Mouse (Mus musculus): ENCODE measurements around the gene Cdh22. TPM values are rescaled to one million over a fixed set of nuclear protein-coding genes. Genes with fewer than 3 reads are reported as not detected.

The Cdh22 gene
- total RNA-seq, 2 experiments from 2014 or later: 0.26 to 0.27 TPM

DNA sequence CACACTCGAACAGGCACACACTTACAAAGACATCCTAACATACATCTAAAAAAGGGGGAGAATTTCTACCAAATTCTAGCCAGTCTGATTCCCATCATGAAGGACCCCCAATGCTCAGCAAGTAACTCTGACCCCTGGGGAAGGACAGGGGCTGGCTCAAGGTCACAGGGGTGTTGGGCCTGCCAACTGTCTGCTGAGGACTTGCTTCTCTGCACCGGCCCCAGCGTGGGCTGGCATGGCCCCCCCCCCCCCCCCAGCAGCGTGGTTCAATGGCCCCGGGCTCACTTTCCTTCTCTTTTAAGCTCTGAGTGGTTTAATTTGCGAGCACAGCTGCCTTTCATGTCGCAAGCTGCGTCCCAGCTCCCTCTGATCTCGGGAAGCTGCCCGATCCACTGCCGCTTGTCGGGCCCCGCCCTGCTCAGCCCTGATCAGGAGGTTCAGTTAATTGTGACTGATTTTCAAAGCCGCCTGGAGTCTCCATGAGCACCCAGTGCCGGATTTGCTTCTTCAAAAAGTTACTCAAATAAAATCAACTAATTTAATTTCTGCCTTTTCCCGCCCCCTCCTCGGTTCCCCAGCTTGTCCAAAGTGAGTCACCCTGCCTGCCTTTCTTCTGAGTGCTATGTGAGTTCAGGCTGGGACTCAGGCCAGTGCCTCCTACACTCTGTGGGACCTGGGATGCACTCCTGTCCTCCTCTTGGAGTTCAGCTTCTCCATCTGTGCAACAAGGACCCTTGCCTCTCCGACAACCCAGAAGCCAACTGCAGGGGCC lies 67.8 kb downstream of the Cdh22 start:
- intact Hi-C loops (cut with DNase I): no loop called here
- no peak for DNase-seq

DNA sequence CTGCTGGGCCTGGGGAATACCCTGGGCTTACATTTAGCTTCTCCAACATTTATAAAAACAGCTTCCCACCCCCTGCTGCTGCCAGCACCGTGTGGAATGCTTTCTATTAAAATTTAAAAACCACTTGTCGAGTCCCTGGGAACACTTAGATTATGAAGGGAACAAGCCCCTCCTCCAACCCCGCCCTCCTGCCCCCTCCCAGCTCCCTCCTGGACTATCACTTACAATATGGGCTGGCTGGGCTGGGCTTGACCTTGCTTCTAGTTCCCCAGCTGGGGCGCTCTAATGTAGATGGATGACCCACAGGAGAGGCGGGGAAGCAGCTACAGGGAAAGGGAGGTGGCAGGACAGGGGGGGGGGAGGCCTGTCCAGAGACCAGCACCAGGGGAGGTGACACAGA lies 72.4 kb downstream of the Cdh22 start:
- DNase-seq: no peak
- intact Hi-C loops (cut with DNase I): no loop called here

DNA sequence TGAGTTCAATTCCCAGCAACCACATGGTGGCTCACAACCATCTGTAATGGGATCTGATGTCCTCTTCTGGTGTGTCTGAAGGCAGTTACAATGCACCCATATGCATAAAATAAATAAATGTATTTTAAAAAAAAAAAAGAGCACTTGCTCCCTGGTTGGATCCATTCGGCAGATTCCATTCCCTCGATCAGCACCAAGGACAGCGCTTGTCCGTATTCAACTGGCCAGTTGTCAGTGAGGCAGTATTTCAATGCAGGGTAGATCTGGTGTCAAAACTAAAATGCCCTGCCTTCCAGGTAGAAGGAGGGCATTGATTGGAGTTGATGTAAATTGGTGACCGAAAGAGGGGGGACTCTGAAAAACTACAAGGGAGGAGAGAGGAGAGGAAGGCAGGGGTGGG lies 74.2 kb downstream of the Cdh22 start:
- intact Hi-C loops (cut with DNase I): no loop called here
- DNase-seq: peak; percentile 59 to 72

DNA sequence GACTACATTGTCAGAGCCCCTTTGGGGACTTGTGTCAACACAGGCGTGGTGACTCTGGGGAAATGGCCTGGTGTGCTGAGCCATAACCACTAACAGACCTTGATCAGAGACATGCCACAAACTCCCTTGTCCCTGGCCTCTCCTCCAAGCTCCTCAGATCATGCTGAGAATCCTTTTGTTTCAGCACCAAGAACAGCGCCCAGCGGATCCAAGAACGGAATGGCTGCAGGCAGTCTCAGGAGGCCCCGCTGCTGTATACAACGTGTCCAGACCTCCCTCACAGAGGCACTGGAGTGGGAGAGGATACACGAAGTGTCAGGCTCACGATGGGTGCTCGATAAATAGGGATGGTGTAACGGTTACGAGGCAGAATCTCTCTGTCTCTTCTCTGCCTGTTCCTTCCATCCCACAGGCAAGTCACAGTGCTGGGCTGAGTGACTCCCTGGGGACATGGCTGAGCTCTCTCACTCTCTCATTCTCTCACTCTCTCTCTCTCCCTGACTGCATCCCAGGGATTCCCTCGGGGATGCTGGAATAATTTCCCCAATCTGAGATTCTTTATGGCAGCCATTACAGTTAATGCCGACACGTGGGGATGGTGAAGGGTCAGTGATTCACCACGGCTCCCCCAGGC lies 75.5 kb downstream of the Cdh22 start:
- intact Hi-C loops (cut with DNase I): no loop called here
- peak; percentile 78 to 86 for DNase-seq

DNA sequence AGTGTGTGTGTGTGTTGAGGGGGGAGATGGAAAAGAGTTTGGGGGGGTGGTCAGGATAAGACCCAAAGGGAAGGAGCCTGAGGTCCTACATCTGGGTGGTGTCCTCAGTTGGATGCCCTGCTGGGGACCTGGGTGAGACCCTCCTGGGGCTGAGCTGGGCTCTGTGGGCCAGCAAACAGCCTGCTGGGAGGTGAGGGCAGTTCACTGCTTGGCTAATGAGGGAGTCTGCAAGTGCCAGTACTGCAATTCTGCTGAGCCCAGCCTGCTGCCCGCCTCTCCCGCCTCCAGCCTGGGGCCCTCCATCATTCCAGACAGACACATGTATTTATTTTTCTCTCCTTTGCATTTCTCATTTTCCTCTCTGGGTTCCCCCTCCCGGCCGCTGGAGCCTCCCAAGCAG lies 76.3 kb downstream of the Cdh22 start:
- intact Hi-C loops (cut with DNase I): no loop called here
- DNase-seq: no peak

DNA sequence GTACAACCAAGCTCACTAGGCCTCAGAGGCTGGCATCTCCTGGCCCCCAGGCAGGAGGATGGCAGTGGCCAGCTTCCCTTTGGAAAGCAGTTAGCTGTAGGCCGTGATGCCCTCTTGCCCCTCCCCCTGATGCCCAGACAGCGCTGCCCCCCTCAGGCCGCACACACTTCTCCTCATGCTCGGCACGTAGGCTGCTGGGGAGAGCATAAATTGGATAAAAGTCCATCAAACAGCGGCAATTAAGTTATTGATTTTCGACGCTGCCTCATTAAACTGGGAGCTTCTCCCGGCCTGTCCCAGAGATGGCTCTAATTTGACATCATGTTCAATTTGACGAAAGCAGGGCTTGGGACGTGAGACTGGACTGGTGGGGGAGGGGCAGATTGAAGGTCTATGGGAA lies 76.8 kb downstream of the Cdh22 start:
- no peak for DNase-seq
- intact Hi-C loops (cut with DNase I): no loop called here

DNA sequence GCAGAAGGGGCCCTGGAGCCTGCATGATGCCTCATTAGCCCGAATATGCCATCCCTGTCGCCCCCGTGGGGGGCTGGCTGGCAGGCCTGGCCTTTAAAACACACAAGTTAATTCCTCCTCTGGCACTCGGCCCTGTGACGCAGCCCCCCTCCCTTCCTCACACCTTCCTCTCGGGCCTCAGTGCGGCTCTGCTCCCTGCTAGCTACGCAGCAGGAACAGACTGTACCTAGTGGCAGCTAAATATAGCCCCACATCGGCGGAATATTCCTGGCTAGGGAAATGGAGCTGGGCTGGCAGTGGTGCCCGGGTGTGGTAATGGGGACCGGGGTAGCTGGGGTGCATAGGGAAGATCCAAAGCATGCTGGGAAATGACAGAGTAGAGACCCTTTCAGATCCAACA lies 81.6 kb downstream of the Cdh22 start:
- intact Hi-C loops (cut with DNase I): no loop called here
- DNase-seq: peak; percentile 56 to 75

DNA sequence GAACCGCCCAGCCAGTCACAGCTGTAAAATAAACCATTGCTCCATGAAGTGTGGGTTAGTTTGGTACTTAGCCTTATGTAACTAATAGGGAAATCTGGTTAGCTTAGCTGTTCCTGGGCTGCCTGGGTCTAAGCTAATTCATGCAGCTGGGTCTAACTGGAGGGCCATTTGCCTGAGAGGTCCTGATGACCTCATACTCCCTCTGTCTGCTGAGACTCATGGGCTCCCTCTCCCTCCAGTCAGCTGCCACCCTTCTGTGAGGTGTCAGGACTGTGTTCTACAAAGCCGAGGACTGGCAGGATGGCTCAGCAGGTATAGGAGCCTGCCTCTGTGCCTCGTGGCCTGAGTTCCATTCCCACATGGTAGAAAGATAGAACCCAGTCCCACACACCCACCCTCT lies 84.9 kb downstream of the Cdh22 start:
- intact Hi-C loops (cut with DNase I): no loop called here
- no peak for DNase-seq

DNA sequence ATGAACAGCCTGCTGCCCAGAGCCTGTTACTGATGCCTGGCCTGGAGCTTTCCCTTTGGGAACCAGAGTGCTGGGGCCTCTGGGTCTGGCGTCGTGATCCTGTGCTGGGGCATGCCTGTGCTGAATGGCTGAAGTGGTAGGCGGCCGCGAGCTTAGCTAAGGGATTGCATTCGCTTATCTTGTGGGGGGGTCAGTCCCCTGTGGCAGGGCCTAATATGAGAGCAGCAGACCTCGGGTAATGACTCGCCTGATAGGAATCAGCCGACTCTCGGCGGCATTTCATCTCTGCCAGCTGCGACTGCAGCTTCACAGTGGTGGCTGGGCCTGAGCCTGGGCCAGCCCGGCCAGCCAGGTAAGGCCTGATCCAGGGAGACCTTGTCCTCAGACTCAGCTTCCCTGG lies 88.8 kb downstream of the Cdh22 start:
- no peak for DNase-seq
- intact Hi-C loops (cut with DNase I): no loop called here

DNA sequence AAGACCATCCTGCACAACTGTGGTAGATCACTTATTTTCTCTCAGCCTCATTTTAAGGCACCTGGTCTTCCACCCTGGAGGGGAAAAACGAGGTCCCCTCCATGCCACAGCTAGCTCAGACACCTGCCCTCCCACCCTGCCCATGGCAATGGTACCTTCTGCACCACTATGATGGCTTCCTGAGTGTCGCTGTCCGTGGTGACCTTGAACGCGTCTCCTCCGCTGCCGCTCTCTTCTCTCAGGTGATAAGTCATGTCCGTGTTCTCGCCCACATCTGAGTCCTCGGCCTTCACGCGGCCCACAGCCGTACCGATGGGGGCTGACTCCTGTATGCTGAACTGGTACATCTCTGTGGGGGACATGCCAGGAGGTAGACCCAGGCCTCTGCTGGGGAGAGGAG lies 91.2 kb downstream of the Cdh22 start:
- intact Hi-C loops (cut with DNase I): no loop called here

DNA sequence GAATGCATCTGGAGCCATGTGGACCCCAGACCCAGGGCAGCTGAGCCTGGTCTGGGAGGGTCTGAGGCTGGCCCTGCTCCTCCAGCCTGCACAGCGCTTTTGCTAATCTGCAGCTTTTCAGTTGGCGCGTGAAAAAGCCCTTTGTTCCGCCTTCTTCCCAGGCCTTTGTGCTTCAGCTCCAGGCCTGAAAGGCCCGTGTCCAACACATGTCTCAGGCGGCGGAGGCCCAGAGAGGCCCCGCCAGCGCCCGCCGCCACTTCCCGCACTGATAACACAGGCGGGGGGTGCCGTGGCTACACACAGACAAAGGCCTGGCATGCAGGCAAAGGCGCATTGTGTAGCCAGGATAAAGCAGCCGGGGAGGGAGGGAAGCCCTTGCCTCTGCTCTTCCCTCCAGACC lies 98.6 kb downstream of the Cdh22 start:
- peak in 1 of 2 experiments; percentile 7 for DNase-seq
- intact Hi-C loops (cut with DNase I): no loop called here

More for the DNA sequence above, 91.2 kb downstream of the Cdh22 start:
- no peak for DNase-seq

DNA sequence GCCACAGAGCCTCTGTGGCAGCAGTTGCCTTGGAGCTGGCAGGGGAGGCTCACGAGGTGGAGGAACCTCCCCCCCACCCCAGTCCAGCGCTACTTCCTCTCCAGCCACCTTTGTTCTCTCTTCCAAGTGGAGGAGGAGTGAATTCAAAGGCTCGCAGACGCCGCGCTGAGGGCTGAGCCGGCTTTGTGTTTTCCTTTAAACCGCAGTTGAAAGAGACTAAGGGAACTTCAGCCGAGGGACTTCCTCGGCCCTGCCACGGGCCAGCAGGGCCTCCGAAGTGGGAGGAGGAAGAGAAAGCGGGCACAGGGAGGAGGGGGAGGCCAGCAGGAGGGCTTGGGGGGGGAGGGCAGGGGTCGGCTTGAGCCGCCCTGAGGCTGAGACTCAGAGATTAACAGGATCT lies 101.1 kb downstream of the Cdh22 start:
- no peak for DNase-seq

DNA sequence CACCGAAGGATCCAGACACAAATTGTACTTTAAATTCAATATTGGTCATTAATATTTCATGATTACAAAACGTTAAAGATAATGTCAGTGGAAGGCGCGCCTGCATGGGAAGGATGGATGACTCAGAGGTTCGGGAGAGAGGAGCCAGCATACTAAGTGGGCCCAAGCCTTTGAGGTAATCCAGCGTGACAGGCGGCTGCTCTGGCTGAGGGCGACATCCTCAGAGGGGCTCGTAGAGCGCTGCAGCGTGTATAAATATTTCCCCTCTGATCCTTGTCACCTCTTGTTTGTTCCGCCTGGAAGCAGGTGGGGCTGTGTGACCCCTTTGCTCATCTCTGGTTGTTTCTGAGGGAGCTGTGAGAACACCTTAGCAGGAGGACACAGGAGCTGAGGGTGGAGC lies 103.2 kb downstream of the Cdh22 start:
- no peak for DNase-seq
- intact Hi-C loops (cut with DNase I): no loop called here

More for the DNA sequence above, 101.1 kb downstream of the Cdh22 start:
- intact Hi-C loops (cut with DNase I): no loop called here

DNA sequence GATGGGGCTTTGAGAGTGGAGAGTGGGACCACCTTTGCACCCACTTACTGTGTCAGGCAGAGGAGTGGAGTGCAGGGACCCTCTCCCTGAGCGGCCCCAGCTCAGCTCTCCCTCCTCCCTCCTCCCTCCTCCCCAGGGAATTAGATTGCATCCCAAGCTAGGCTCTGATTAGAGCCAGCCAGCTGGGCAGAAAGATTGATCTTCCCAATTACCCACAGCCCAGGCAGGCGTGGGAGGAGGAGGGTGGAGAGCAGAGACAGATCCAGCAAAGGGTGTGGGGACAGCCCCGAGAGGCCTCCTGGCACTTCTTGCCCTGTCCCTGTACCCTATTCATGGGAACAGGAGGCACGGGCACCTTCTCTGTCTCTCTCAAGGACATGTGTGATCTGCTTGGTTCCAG lies 105.5 kb downstream of the Cdh22 start:
- intact Hi-C loops (cut with DNase I): no loop called here
- DNase-seq: no peak

DNA sequence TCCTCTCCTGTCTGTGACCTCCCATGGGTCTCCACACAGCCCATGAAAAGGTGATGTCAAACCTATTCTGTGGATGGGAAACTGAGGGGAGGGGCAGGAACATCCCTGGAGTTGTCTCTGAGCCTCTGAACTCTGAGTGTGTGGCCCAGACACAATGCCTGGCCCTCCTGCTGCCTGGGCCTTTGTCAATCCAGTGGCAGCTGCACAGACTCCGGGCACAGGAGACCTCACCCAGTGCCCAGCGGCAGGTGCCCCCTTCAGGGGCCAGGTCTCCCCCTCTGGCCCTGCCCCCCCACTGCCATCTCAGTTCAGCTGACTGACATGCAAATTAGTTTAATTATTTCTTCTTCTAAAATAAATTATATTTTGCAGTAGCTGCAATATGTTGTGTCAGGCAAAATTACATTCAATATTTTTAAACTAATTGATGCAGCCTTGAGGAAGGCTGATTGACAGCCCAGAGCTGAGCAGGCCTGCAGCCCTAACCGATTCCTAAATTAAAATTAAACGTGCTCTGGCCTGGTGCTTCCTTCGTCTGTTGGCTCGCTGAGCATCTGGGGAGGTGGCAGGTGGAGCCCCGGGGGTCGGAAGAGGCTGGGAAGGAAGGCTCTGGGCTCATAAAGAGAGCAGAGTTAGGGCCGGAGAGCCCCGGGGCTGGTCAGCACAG lies 107.6 kb downstream of the Cdh22 start:
- DNase-seq: no peak
- intact Hi-C loops (cut with DNase I): no loop called here

DNA sequence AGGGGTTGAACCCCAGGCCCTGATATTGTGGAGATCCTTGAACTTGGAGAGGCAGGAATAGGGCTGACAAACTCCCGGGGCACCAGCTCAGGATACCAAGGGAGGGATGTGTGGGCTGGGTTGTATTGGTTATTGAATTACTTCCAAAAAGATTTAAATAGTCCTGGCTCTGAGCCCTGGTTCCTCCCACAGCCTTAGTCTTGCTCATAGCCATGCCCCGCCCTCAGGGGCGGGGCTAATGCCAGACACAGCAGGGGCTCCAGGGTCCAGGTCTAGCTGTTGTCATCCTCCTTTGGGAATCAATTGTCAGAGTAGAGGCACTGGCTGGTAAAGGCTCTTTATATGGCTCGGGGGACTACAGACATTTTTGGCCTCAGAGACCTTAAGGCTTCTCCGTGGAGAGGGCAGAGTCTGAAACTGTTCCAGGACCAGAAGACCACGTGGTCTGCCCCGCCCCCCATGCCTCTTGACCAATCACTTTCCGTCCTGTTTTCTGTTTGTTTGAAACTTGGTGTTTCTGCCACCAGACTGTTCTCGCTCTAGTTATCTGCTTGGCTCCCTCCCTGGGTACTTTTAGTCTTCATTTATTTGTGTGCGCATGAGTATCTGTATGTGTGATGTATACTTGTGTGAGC lies 113.3 kb downstream of the Cdh22 start:
- no peak for DNase-seq
- intact Hi-C loops (cut with DNase I): no loop called here

DNA sequence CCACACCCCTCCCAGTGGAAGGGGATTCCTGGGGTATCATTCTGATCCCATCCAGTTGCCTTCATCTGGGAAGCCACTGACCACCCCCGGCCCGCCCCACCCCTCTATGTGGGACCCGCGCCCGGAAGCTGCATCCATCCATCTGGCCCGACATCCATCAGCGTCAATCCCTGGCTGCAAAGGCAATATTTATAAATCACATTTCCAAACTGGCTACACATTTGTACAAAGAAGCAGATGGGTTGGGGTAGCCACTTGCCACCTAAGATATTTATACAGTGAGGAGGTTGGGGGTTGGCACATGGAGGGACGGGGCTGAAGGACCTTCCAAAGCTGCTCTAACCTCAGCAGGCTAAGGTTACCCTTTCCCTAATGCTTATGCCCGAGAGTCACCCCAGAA lies 113.9 kb downstream of the Cdh22 start:
- no peak for DNase-seq
- intact Hi-C loops (cut with DNase I): no loop called here

DNA sequence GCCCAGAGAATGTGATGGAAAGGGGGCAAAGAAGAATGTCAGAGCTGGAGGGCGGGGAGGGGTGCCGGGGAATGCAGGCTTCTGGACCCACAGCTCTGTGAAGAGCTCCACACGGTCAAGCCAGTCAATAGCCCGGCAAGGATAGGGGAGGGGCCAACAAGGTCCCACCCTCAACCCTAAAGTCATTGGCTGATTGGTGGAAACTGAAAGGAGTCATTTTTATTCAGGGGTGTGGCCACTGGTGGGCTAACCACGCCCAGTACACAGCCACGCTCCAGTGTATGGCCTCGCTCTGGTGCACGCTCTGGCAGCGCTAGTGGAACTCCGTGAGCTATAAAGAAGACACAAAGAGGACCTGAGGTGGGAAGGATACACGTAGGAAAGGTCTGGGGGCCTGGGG lies 120.9 kb downstream of the Cdh22 start:
- DNase-seq: peak in 1 of 2 experiments; percentile 7
- intact Hi-C loops (cut with DNase I): loop anchor here (5.0 kb wide), 1 partner anchor 151 kb away; the partner anchor contains the start of gene Slc12a5

DNA sequence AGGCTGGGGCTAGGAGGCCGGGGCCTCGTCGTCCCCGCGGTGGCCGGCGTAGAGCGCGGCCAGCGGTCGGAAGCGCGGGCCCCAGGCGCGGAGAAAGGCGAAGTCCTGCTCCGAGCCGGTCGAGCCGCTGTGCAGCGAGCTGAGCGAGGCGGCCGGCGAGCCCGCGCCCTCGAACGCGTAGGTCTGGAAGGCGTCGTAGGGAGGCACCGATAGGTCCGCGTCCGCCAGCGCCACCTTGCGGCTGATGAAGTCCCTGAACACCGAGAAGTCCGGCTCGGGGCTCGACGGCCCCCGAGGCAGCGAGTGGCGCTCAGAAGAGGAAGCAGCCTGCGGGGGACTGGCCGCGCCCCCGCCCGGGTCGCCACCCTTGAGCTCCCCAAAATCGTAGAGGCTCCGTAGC lies 122.5 kb downstream of the Cdh22 start:
- intact Hi-C loops (cut with DNase I): loop anchor here (1.0 to 5.0 kb wide), 2 partner anchors 37 to 150 kb away; partner anchors contain the start of gene Slc12a5
- peak; percentile 87 to 91 for DNase-seq

DNA sequence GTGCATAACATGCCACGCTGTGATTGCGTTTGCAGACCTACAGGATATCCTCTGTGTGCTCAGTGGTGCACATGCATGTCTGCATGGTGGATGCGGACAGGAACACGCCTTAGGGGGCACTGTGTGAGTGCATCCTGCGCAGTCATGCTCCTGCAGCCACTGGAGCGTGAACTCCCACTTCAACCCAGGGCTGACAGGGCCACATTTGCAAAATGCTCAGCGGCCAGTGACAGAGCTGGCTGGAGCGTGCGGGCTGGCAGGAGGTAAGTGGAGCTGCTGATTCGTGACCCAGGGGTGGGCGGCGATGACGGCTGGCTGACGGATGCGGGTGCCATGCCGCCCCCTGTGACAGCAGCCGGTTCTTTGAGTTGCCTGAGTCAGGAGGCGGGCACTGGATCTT lies 128.1 kb downstream of the Cdh22 start:
- intact Hi-C loops (cut with DNase I): no loop called here
- DNase-seq: no peak

DNA sequence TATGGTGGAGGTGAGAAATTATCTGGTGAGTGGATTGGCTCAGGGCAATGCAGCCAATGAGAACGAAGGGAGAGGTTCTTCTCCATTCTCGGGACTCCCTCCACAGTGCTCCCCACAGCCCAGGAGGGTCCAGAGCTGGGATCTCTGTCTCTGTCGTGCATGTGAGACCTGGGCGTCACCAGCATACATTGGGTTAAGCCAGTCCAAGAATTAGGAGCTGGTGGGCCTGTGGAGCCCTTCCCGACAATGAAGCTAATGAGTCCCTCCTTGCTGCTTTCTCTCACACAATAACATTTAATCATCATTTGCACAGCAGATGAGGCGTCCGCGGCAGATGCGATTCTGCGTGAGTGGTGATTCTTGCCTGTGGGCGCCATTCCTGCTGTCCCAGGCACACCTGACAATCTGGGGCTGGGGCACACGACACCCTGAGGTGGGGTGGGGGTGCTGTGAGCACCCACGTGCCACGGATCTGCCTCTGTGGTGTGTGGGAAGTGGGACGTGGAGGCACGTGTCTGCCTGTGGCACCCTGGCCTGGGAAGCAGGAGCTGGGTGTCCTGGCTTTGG lies 129.1 kb downstream of the Cdh22 start:
- DNase-seq: no peak
- intact Hi-C loops (cut with DNase I): no loop called here
